Mouse (Mus musculus) lung, embryonic 14.5 days (tissue): Measurements from ENCODE around the gene Ell. TPM values are rescaled to one million over a fixed set of nuclear protein-coding genes. Genes with fewer than 3 reads are reported as not detected.

Experiments
- ATAC-seq: fragments of 200-750 bp; cut with Nextera tagmentation; 2 replicates; pipeline ENCODE4 v1.8.0; 2017; ENCODE audit warnings: mild to moderate bottlenecking, moderate TSS enrichment, moderate library complexity; ENCODE audit not compliant: insufficient read depth
- DNase-seq: peaks from one replicate; pipeline ENCODE4 v3.0.0-alpha.2; 2015
- H3K27ac ChIP-seq: fragments of 300-500 bp; sonication (generic); 2 replicates; pipeline ENCODE4 v1.5.1; 2014; ENCODE audit warnings: low read depth, mild to moderate bottlenecking, moderate library complexity
- H3K27me3 ChIP-seq: fragments of 300-500 bp; sonication (generic); 2 replicates; pipeline ENCODE4 v1.6.1; 2014; ENCODE audit warnings: low read length, control low read depth; ENCODE audit not compliant: insufficient read depth
- H3K36me3 ChIP-seq: fragments of 300-500 bp; sonication (generic); 2 replicates; pipeline ENCODE4 v1.6.1; 2014; ENCODE audit warnings: control low read depth; ENCODE audit not compliant: insufficient read depth
- H3K4me1 ChIP-seq: fragments of 300-500 bp; sonication (generic); 2 replicates; pipeline ENCODE4 v1.6.1; 2014; ENCODE audit warnings: antibody characterized with exemption, control low read depth; ENCODE audit not compliant: insufficient read depth
- H3K4me2 ChIP-seq: fragments of 300-500 bp; sonication (generic); 2 replicates; pipeline ENCODE4 v1.6.1; 2014; ENCODE audit warnings: mild to moderate bottlenecking
- H3K4me3 ChIP-seq: fragments of 300-500 bp; sonication (generic); 2 replicates; pipeline ENCODE4 v1.5.1; 2014; ENCODE audit warnings: low read depth, low read length
- H3K9ac ChIP-seq: fragments of 300-500 bp; sonication (generic); 2 replicates; pipeline ENCODE4 v1.6.1; 2014
- H3K9me3 ChIP-seq: fragments of 300-500 bp; sonication (generic); 2 replicates; pipeline ENCODE4 v1.6.1; 2016; ENCODE audit warnings: low read depth, low read length, control low read depth
- CTCF ChIP-seq: IDR thresholded peaks from 2 replicates; pipeline ENCODE4 v1.5.1; 2016; ENCODE audit warnings: antibody characterized with exemption, low read depth
- WGBS: fragments of 180-500 bp; shearing (Covaris S2); extraction: QIAGEN DNeasy Blood & Tissue Kit; methylation state at CpG from one replicate; pipeline ENCODE4 v1.1.7; 2014; 5-methylcytosine and 5-hydroxymethylcytosine counted together
- polyA plus RNA-seq: library from polyadenylated mRNA; unstranded; fragments of >200 nt; fragmentation: Nextera tagmentation; extraction: Ambion mirVana; gene quantifications from 2 replicates; pipeline ENCODE4 v1.2.1, GENCODE M21; 2014

The Ell gene
- polyA plus RNA-seq, 1 experiment from 2014 or later: 20.0 TPM

DNA sequence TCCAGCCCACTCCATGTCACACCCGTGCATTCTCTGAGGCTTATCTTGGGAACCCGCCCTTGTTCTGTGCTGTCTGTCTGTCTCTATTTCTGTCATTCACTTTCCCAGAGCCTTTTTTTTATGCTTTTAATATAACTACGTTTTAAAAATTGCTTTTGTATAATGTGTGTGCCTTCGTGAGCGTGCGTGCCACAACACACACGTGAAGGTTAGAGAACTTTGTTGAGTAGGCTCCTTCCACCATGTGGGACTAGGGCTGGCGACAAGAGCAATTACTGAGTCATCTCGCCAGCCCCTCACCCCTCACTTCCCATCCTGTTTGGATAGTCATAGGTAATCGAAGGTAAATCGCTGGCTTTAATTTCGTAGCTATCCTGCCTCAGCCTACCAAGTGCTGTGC lies 36.7 kb upstream of the Ell start:
- no peak for TF ChIP-seq CTCF
- H3K9ac ChIP-seq: no peak overlapping the region
- no peak overlapping the region for H3K27ac ChIP-seq
- H3K36me3 ChIP-seq: peaks cover 18% of the 10 kb centered on the region
- H3K9me3 ChIP-seq: no peaks in the 10 kb centered on the region
- 42% methylated on average over 12 of the region's 12 CpGs for WGBS
- ATAC-seq (no peak), DNase-seq (no peak)
- no peak overlapping the region for H3K4me3 ChIP-seq
- peaks cover 12% of the 10 kb centered on the region for H3K4me1 ChIP-seq
- H3K4me2 ChIP-seq: peak overlapping the region; percentile 13; the same call in 1 of the 2 replicates
- peaks cover 48% of the 10 kb centered on the region for H3K27me3 ChIP-seq

DNA sequence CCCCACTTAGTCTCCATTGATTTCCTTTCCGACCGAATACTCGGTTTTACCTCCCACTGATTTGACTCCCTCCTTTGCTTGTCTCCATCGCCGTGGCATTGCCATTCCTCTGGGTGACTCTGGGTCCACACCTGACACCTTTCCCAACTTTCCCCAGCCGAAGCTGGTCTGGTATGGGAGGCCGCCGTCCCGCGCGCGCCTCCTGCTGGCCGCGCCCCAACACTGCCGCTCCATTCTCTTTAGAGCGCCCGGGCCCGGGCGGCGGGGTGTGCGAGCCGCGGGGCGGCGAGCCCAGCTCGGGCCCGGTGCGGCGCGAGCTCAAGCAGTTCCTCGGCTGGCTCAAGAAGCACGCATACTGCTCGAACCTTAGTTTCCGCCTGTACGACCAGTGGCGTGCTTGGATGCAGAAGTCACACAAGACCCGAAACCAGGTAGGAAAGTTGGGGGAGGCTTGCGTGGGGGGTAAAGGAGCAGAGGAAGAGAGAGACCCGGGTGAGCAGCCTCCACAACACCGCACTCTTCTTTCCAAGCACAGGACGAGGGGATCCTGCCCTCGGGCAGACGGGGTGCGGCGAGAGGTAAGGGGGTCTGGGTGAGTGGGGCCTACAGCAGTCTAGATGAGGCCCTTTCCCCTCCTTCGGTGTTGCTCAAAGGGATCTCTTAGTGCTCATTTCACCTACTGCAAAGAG lies 36.1 kb upstream of the Ell start:
- no peak for ATAC-seq
- Histone ChIP-seq H3K4me2 (peak overlapping the region; percentile 12; the same call in 1 of the 2 replicates), H3K9me3 (no peaks in the 10 kb centered on the region), H3K36me3 (peaks cover 24% of the 10 kb centered on the region), H3K4me3 (no peak overlapping the region), H3K4me1 (peaks cover 12% of the 10 kb centered on the region), H3K27me3 (peaks cover 43% of the 10 kb centered on the region), H3K9ac (no peak overlapping the region), H3K27ac (no peak overlapping the region)
- peak; percentile 82 for TF ChIP-seq CTCF
- WGBS: 15% methylated on average over 46 of the region's 46 CpGs
- DNase-seq: peak; percentile 88

DNA sequence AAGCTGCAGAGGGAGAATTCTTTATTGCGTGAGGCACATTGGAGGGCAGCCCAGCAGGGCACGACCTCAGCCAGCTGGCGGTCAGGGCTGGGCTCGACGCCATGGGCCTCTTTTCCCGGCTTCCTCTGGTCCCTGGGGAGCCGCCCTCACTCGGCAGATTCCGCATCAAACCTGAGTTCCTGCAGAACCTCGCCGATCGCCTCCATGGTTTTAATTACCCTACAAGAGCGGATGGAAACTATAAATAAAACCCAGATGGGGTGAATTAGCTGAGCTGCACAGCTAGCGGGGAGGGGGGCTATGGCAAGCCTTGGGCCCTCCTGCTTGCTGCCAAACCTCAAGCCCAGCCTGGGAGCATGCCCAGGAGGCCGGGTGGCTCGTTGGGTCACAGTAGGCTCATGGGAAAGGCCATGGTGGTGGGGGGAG lies 35.0 kb upstream of the Ell start:
- DNase-seq (peak; percentile 77), ATAC-seq (no peak)
- TF ChIP-seq CTCF: no peak
- no peaks in the 10 kb centered on the region for H3K9me3 ChIP-seq
- peak overlapping the region; percentile 1; the same call in 1 of the 2 replicates for H3K4me2 ChIP-seq
- whole genome bisulfite sequencing: 49% methylated on average over 16 of the region's 16 CpGs
- peaks cover 33% of the 10 kb centered on the region for H3K27me3 ChIP-seq
- peaks cover 18% of the 10 kb centered on the region for H3K4me1 ChIP-seq
- no peak overlapping the region for H3K27ac ChIP-seq
- H3K9ac ChIP-seq: peak overlapping the region; percentile 15; the same call in 1 of the 2 replicates
- no peak overlapping the region for H3K4me3 ChIP-seq
- peaks cover 35% of the 10 kb centered on the region for H3K36me3 ChIP-seq

DNA sequence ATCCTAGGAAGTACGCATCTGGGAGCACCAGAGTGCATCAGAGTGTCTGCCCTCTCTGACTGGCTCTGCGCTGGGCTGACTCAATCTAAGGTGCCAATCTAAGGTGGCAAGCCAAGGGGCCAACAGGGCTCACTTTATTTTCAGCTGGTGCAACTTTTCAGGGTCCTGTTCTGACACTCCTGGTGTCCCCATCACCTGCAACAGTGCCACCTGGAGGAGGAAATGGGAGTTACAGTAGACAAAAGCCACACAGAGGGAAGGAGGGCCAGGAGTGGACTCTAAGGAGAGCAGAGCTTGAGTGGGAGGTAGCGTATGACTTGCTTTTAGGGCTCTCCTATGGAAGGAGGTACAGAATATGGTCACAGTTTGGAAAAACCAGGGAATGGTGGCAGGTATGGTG lies 34.4 kb upstream of the Ell start:
- WGBS: 77% methylated on average over 3 of the region's 3 CpGs
- Histone ChIP-seq H3K27ac (no peak overlapping the region), H3K4me1 (peaks cover 18% of the 10 kb centered on the region), H3K36me3 (peaks cover 35% of the 10 kb centered on the region), H3K9me3 (no peaks in the 10 kb centered on the region), H3K4me2 (no peak overlapping the region; the same call in 1 of the 2 replicates), H3K4me3 (no peak overlapping the region), H3K27me3 (peaks cover 32% of the 10 kb centered on the region), H3K9ac (no peak overlapping the region)
- TF ChIP-seq CTCF: peak; percentile 90
- DNase-seq: peak; percentile 86
- no peak for ATAC-seq

DNA sequence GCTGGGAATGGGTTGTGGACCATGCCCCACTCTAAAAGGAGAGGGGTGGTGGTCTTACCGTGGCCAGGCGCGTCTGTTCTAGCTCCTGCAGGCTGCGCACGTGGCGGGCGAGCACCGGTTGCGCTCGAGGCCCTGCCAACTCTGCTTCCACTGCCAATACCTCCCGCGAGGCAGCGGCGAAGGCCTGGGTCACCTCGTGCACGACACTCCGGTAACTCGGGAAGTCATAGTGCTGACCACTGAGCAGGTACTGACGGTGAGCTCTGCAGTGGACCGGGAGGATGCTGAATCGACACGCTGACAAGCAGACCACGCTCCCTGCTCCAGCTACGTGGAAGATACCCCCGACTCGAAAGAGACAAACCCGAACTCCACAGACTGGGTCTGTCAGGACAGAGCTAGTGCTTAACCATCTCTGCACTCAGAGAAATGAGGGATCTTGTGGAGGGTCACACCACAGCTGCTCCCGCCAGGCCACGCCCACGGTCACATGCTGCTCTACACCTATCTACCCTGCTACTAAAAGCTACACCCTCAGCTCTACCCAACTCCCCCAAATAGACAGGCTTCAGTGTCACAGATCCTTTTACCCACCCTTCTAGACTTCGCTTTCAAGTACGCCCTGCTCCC lies 33.4 kb upstream of the Ell start:
- Histone ChIP-seq H3K36me3 (peaks cover 35% of the 10 kb centered on the region), H3K4me2 (peak overlapping the region; percentile 83), H3K27me3 (peaks cover 22% of the 10 kb centered on the region), H3K9ac (peak overlapping the region; percentile 82), H3K9me3 (no peaks in the 10 kb centered on the region), H3K4me3 (peak overlapping the region; percentile 67), H3K27ac (peak overlapping the region; percentile 92), H3K4me1 (peaks cover 18% of the 10 kb centered on the region)
- ATAC-seq (peak; percentile 29; the same call in 1 of the 2 replicates), DNase-seq (no peak)
- TF ChIP-seq CTCF: no peak
- 31% methylated on average over 32 of the region's 32 CpGs for WGBS

DNA sequence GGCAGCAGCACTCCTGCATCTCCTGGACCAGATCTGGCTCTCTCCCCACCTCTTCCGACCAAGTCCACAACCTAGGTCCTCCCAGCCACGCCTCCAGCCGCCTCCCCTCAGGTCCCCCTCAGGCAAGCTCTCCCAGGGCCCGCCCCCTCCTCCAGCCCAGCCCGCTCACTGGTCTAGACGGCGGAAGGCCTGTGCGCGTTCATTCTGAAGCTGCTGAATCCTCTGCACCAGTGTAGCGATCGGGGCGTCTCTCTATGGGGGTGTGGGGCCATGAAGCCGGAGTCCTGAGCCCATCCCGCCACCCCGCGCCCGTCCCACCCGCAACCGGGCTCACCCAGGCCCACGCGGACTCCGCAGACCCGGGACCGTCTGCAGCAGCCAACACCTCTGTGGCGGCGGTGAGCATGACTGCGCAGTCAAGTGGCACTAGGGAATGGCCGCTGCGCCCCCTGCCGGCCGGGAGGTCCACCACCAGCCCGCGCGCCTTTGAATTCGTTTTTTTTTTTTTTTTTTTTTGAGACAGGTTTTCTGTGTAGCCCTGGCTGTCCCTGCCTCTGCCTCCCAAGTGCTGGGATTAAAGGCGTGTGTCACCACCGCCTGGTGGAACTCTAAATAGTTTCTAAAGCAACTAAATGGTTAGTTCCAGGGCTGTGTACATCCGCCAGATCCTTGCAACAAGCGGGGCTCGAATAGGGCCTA lies 32.8 kb upstream of the Ell start, which contains the start of gene Rex1bd:
Gene Rex1bd, minus strand, starts transcription at position 425 of the 699 bp plus-strand sequence.
- DNase-seq: peak; percentile 96
- Histone ChIP-seq H3K36me3 (peaks cover 35% of the 10 kb centered on the region), H3K9me3 (no peaks in the 10 kb centered on the region), H3K27me3 (peaks cover 15% of the 10 kb centered on the region; the same call in 1 of the 2 replicates), H3K4me3 (peak within 1 kb of the TSS; percentile 67), H3K4me2 (peak within 1 kb of the TSS; percentile 83), H3K9ac (peak within 1 kb of the TSS; percentile 82), H3K4me1 (peaks cover 22% of the 10 kb centered on the region), H3K27ac (peak within 1 kb of the TSS; percentile 92)
- TF ChIP-seq CTCF: peak; percentile 92
- WGBS: 2% methylated on average over 40 of the region's 40 CpGs
- peak; percentile 87 for ATAC-seq

DNA sequence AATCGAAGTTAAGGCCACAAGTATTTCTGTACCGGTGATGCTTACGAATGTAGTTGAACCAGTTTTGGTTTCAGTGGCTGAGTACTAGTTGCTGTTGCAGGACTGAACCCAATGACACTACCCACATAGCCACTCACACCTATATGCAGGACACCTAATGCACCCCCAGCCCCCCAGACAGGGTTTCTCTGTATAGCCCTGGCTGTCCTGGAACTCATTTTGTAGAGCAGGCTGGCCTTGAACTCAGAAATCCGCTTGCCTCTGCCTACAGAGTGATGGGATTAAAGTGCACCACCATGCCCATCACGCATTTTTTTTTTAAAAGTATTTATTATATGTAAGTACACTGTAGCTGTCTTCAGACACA lies 32.2 kb upstream of the Ell start:
- Histone ChIP-seq H3K4me2 (peak overlapping the region; percentile 83), H3K4me3 (no peak overlapping the region), H3K4me1 (peaks cover 21% of the 10 kb centered on the region), H3K27ac (0 out of 2 replicates have a peak overlapping the region, but pooled peaks have one; percentile 20), H3K9ac (no peak overlapping the region), H3K36me3 (peaks cover 39% of the 10 kb centered on the region), H3K9me3 (no peaks in the 10 kb centered on the region), H3K27me3 (peaks cover 10% of the 10 kb centered on the region; the same call in 1 of the 2 replicates)
- 52% methylated on average over 5 of the region's 5 CpGs for WGBS
- ATAC-seq (no peak), DNase-seq (no peak)
- no peak for TF ChIP-seq CTCF
